Mouse (Mus musculus) stomach, embryonic 16.5 days (tissue): Measurements from ENCODE around the gene Serpinb3b. TPM values are rescaled to one million over a fixed set of nuclear protein-coding genes. Genes with fewer than 3 reads are reported as not detected.
"Not testable (repeated sequence)": the region's sequence is repeated elsewhere in the genome, so short reads cannot be mapped to it uniquely, and the experiment has no call there.

Experiments
- ATAC-seq: fragments of 200-750 bp; cut with Nextera tagmentation; 2 replicates; pipeline ENCODE4 v1.8.0; 2017; ENCODE audit warnings: moderate number of reproducible peaks, moderate TSS enrichment; ENCODE audit not compliant: insufficient read depth, low FRiP score
- H3K27ac ChIP-seq: fragments of 300-500 bp; sonication (generic); 2 replicates; pipeline ENCODE4 v1.5.1; 2014; ENCODE audit warnings: low read length
- H3K27me3 ChIP-seq: fragments of 300-500 bp; sonication (generic); 2 replicates; pipeline ENCODE4 v1.6.1; 2014; ENCODE audit warnings: low read length, control low read depth, mixed read lengths; ENCODE audit not compliant: control insufficient read depth, insufficient read depth
- H3K36me3 ChIP-seq: fragments of 300-500 bp; sonication (generic); 2 replicates; pipeline ENCODE4 v1.6.1; 2014; ENCODE audit warnings: low read length; ENCODE audit not compliant: control insufficient read depth, insufficient read depth
- H3K4me1 ChIP-seq: fragments of 300-500 bp; sonication (generic); 2 replicates; pipeline ENCODE4 v1.6.1; 2014; ENCODE audit warnings: low read length, control low read depth, mixed read lengths; ENCODE audit not compliant: control insufficient read depth, insufficient read depth
- H3K4me2 ChIP-seq: fragments of 300-500 bp; sonication (generic); 2 replicates; pipeline ENCODE4 v1.6.1; 2014; ENCODE audit warnings: low read depth, low read length, mixed read lengths
- H3K4me3 ChIP-seq: fragments of 300-500 bp; sonication (generic); replicated peaks from 2 replicates; pipeline ENCODE4 v1.5.1; 2014; ENCODE audit warnings: mild to moderate bottlenecking, low read length
- H3K9ac ChIP-seq: fragments of 300-500 bp; sonication (generic); 2 replicates; pipeline ENCODE4 v1.6.1; 2014; ENCODE audit warnings: low read length
- H3K9me3 ChIP-seq: fragments of 300-500 bp; sonication (generic); replicated peaks from 2 replicates; pipeline ENCODE4 v1.6.1; 2016; ENCODE audit warnings: low read length, control low read depth; ENCODE audit not compliant: control insufficient read depth
- WGBS: fragments of 180-500 bp; shearing (Covaris S2); extraction: QIAGEN DNeasy Blood & Tissue Kit; methylation state at CpG from one replicate; pipeline ENCODE4 v1.1.7; 2014; 5-methylcytosine and 5-hydroxymethylcytosine counted together
- polyA plus RNA-seq: library from polyadenylated mRNA; unstranded; fragments of >200 nt; fragmentation: Nextera tagmentation; extraction: Ambion mirVana; gene quantifications from 2 replicates; pipeline ENCODE4 v1.2.1, GENCODE M21; 2015

Serpinb3b gene
- not detected in 2 replicates for polyA plus RNA-seq

DNA sequence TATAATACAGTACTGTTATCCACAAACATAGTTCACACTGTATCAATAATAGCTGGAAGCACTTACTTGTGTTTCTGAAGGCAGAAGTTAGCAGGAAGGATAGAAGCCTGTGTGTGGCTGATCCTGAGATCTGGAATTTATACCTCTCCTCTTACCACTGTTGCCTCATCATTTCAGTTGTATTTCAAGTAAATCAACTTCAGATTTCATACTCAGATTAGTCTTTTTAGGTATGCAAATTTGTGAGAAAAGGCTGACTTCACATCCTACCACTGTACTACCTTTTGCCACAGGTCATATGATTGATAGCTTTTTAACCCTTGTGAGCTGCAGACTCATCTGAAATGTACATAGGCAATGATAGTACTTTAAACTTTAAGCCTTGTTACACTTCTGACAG lies at the start of gene Serpinb3b, which contains the start of gene Serpinb3c:
Gene Serpinb3b (minus strand): TSS at position 101 of the 400 bp plus-strand sequence.
Gene Serpinb3c (minus strand): TSS at position 111 of the 400 bp plus-strand sequence.
- not testable (repeated sequence) for H3K9ac ChIP-seq, H3K36me3 ChIP-seq, H3K4me2 ChIP-seq, H3K27ac ChIP-seq, H3K4me3 ChIP-seq, H3K4me1 ChIP-seq, H3K27me3 ChIP-seq, ATAC-seq, H3K9me3 ChIP-seq

DNA sequence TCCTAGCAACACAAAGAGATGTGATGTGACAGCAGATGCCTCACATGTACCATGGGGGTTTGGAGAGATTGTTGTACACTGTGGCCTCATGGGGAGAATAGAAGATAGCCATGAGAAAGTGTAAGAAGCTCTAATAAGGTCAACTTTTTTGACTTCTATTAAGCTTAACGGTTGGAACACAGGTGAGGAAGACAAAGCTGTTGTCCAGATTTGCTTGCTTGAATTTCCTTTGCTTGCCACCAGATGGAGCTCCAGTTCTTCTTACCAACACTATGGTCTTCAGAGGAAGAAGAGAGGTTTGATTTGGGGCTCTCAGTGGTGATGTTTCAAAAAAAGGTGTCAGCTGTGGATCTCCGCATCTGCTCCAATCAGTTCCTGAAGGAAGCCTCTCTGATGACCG lies 35.0 kb downstream of the Serpinb3b start:
- H3K4me2 ChIP-seq, H3K36me3 ChIP-seq, H3K27ac ChIP-seq, H3K9ac ChIP-seq, H3K9me3 ChIP-seq, ATAC-seq, H3K4me3 ChIP-seq, H3K27me3 ChIP-seq, H3K4me1 ChIP-seq: not testable (repeated sequence)
- 44% methylated on average over 3 of the region's 3 CpGs for WGBS

DNA sequence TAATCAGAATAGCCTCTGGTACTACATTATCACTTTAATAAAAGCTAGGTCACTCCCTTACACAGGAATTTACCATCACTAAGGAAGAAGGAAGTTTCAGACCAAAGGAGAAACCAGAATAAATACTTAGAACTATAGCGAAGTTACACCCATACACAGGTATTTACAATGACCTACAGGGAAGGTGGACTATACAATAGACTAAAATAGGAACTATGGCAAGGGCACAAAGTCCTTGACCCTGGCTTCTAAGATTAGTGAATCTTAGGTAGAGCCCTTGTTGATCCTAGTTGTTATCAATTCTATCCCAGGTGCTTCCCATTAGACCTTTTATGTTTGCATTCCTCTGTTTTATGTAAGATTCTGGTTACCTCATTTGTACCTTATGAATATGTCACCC lies 60.9 kb downstream of the Serpinb3b start:
- not testable (repeated sequence) for H3K9me3 ChIP-seq, H3K36me3 ChIP-seq, H3K4me3 ChIP-seq, ATAC-seq, H3K4me1 ChIP-seq, H3K27me3 ChIP-seq, H3K4me2 ChIP-seq, H3K9ac ChIP-seq, H3K27ac ChIP-seq
- 80% methylated on average over 1 of the region's 1 CpGs for WGBS

DNA sequence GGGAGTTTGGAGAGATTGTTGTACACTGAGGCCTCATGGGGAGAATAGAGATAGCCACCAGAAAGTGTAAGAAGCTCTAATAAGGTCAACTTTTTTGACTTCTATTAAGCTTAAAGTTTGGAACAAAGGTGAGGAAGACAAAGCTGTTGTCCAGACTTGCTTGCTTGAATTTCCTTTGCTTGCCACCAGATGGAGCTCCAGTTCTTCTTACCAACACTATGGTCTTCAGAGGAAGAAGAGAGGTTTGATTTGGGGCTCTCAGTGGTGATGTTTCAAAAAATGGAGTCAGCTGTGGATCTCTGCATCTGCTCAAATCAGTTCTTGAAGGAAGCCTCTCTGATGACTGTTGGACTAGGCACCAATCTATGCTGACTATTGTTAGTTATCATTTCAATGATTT lies 150.7 kb downstream of the Serpinb3b start:
- H3K9me3 ChIP-seq, H3K4me2 ChIP-seq, H3K9ac ChIP-seq, H3K36me3 ChIP-seq, H3K27me3 ChIP-seq, H3K4me1 ChIP-seq, H3K27ac ChIP-seq, ATAC-seq, H3K4me3 ChIP-seq: not testable (repeated sequence)

Other genes starting within 250 kb of the Serpinb3b start
- 21.4 and 39.8 TPM in 2 replicates for gene Serpinb3a, start 226.1 kb downstream of the Serpinb3b start, polyA plus RNA-seq
- not detected in 2 replicates for gene Serpinb3d, start 194.9 kb downstream of the Serpinb3b start, polyA plus RNA-seq
- gene Serpinb3c, start within 50 bp of the Serpinb3b start, polyA plus RNA-seq: not detected in 2 replicates
- gene Serpinb11, start 82.8 kb upstream of the Serpinb3b start, polyA plus RNA-seq: 14.5 and 22.4 TPM in 2 replicates
- 0.35 and 0.45 TPM in 2 replicates for gene Serpinb7, start 121.3 kb upstream of the Serpinb3b start, polyA plus RNA-seq
- gene Serpinb2, start 233.1 kb upstream of the Serpinb3b start, polyA plus RNA-seq: 2.2 and 4.7 TPM in 2 replicates